Mouse (Mus musculus) retina, postnatal 7 days (tissue): ENCODE results near the gene Mgat1.
"Not testable (repeated sequence)": the region's sequence is repeated elsewhere in the genome, so short reads cannot be mapped to it uniquely, and the experiment has no call there.

Experiments
- DNase-seq: peaks from one replicate; pipeline ENCODE4 v3.0.0-alpha.2; 2012; ENCODE audit warnings: low read depth, low spot score

The Mgat1 gene

DNA sequence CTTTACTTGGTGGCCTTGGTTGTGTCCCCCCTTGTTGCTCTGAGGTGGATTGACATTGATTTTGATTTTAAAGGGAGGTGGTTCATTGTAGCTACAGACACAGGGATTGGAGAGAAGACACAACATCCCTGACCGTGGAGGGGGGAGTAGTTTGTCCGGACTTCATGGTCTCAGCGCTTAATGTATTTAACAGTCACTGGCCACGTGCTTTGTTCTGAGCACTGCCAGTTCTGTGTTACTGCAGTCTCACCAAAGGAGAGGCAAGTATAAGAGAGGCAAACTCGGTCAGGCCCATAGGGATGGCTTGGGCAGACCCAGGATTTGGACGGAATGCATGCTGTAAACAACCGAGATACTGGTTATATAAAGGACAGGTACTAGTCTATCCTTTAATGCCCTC, 20.1 kb downstream of the Mgat1 start:
- DNase-seq = no peak

DNA sequence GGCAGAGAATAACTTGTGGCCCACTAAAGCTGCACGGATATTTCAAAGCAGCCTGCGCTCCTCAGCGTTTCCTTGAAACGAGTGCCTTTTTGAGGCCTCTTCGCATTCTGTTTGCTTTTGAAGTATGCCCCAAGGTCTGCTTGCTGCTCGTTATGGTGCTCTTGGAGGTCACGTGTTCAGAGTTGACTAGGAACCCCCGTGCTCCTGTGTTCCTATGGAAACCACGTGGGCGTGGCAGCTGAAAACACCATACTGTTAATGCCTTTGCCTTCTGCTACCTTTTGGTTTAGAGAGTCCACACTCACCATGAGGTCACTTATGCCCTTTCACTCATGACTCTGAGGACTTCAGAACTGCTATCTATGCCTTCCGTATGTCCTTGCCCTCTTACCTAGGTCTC, 20.6 kb downstream of the Mgat1 start:
- no peak for DNase-seq

DNA sequence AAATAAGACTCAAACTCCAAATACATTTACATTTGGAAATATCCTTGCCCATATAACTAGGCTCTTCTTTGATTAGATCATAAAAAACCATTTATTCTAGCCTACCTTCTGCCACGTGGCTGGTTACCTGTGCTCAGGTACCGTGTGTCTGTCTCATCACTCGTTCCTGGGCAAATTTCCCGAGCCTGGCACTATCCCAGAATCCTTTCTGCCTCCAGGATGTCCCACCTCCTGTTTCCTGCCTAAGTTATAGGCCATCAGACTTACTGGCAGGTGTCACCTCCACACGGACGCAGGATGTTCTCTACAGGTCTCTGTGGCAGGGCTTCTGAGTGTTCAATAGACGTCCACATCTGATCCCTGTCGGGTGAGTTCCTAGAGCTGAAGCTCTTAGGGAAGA, 21.1 kb downstream of the Mgat1 start:
- no peak for DNase-seq

DNA sequence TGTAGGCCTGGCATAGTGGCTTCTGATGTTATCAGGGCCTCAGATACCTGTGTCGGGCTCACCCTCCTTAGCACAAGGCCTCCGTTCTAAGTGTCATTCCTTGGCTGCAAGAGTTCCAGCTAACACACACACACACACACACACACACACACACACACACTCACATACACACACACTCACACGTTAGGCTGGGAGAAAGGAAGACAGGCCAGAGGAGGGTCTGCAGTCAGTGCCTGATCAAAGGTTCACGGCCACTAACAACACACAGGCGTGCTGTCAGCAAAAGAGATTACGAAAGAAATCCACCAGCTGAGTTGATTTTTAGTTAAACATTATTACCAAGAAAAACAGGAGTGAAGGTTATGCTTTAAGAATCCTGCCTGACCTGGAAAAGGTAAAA, 22.7 kb downstream of the Mgat1 start:
- DNase-seq = no peak

DNA sequence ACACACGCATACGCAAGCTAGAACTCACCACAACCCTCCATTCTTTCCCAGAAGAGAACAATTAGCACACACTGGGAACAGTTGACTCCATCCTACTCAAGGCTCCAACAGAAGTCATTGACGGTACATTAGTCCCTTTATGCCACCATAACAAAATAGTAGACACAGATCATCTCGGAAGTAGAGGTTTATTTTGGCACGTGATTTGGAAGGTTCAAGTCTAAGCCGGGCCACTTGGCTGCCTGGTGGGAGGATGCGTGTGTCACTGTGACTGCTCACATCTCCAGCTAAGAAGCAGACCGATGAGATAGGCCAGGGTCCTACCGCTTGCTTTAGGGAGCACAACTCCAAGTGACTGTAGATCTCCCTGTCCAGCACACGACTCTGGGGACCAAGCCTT, 23.3 kb downstream of the Mgat1 start:
- DNase-seq = no peak

DNA sequence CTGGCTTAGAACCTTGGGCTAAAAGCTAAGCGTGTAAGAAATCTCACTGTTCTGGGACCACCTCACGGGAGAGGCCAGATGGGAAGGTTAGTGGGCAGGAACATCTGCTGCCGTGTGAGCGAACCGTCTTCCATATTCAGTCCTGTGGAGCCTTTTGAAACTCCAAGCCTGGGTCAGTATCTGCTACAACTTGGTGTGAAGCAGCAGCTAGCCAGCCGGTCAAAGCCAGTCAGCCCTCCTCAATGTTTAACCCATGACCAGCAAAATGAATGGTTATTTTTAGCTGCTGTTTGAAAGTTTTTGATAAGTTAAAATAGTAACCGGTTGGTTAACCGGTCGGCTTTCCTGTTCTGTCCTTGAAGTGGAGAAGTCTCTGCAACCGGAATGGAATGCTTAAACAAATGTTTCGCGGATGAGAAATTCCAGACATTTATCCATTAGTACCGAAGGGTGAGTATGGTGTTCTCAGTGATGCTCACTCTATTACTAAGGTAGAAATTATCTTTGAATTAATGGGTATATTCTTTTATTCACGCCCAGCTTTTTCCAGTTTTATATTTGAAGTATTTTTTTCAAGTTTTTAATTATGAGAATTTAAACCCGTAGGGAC, 24.1 kb downstream of the Mgat1 start:
- no peak for DNase-seq

DNA sequence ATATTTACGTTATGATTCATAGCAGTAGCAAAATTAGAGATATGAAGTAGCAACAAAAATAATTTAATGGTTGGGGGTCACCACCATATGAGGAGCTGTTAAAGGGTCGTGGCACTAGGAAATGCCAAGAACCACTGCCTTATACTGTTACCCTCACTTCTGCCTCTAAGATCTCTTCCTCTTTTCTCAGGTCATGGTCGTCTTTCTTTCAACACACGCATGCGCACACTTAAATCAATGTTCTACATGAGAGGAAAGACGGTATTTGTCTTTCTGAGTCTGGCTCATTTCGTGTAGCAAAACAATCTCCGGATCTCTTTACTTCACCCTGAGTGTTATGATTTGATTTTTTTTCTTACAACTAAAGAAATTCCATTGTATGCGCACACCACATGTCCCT, 25.8 kb downstream of the Mgat1 start:
- DNase-seq = no peak

DNA sequence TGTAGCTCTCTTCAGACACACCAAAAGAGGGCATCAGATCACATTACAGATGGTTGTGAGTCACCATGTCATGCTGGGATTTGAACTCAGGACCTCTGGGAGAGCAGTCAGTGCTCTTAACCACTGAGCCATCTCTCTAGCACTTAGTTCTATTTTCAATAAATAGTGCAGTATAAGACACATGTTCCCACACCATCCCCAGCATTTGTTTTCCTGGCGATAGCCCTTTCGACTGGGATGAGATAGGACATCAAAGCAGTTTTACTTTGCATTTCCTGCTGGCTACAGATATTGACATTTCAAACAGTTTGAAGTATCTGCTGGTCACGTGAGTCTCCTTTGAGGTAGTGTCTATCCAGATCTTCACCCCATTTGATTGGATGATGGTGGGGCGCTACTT, 26.4 kb downstream of the Mgat1 start:
- no peak for DNase-seq

DNA sequence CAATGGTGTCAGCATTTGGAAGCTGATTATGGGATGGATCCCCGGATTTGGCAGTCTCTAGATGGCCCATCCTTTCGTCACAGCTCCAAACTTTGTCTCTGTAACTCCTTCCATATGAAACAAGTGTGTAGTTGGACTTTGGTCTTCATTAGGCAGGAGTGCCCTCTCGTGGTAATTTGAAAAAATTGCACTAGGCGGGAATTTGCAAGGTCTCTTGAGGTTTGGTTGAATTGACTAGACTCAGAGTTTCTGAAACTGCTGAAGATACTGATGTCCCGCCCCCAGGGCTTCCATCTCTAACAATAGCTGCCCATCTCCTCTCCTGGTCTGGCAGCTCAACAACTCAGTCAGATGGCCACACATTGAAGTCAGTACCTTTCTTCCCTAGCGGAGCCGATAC, 27.3 kb downstream of the Mgat1 start:
- peak; percentile 44 for DNase-seq

DNA sequence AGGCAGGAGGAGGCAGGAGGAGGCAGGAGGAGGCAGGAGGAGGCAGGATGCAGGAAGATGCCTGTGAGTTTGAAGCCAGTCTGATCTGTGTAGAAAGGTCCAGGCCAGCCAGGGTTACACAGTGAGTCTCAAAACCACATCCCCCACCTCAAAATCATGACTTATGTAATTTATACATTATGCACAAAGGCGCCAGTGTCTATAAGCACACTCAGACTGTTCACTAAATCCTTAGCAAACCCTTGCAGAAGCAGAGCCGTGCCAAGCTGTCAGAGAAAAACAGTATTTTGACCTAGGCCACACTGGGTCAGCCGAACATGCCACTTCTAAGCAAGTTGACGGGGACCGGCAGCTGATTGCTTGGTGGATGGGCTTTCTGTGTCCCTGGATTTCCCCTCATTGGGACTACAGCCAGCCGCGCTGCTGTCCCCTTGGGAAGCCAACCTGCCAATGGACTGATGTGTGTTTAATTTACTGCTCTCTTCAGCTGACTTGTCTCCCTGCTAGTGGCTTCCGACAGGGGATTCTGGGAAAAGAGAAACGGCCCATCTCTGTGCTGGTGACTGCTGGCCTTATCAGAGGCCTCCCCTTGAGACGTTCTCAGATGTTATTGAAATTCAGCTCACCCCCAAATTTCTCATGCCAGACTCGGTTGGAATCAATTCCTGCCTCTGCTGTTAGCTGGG, 30.0 kb downstream of the Mgat1 start:
- DNase-seq = no peak

DNA sequence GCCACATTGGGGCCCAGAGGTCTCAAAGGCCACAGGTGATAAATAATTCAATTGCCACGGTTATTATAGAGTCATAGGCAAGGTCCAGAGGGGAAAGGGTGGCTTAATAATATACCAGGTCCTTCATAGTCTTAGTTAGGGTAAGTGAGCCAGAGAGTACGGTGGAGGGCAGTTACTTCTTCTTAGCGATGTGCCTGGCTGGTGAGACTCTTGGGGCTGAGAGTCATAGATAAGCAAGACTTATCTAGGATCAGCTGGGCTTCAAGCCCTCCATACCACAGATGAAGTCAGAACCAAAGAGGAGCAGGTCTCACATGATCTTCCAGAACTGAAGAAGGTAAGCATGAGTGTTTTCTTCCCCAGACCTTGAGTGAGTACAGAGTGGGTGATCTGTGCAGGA, 34.2 kb downstream of the Mgat1 start, which contains the start of gene Olfr1393:
TSS of gene Olfr1393 (plus strand) at position 83 of the 400 bp plus-strand sequence.
- no peak for DNase-seq

DNA sequence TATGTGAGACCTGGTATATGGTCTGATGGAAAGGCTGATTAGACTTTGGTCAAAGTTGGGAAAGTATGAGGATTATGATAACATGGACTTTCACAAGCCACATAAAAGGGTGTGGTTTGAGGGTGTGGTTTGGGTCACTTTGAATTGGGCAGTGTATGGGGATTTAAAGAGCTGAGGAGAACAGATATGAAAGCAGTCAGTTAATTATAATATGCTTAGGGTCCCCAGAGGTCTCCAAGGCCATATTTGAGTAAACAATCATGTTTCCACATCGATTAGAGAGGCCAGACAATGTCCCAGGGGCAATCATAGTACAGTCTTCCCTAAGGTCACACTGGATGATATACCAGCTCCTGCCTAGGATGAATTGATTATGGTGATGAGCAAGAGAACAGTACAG, 41.0 kb downstream of the Mgat1 start, which contains the start of gene Olfr1392:
TSS of gene Olfr1392 (plus strand) at position 301 of the 400 bp plus-strand sequence.
- not testable (repeated sequence) for DNase-seq

DNA sequence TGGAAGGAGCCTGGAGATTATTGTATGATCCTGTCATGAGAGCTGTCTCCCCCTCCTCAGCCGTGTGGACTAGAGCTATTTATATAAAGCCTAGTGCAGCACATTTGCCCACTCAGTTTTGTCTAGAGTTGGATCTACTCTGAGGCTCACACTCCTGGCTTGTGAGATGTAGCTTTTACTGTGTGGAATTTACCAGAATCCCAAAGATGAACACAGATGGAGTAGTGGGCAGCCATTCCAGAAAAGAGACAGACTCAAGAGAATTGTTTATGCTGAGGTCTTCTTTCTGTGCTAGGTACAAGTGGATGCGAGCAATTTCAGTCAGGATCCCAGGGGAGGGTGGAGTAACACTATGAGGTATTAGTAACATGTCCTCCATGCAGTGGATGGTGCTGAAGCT, 43.3 kb downstream of the Mgat1 start:
- no peak for DNase-seq

DNA sequence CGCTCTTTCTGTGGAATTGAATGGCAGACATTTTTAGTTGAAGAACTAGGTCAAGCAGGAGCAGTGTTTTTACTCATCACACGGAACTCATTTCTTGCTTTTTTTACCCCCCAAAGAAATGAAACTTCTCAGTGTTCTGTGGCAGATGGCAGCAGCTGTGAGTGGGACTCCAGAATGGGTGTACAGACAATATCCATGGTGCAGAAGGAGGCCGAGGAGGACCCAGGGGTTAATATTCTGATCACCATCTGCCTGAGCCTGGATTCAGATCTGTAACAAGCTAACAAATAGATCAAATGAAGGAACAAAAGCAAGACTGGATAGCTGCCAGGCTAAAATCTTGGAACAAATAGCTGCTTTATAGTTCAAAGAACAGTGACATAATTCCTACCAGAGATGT, 48.8 kb downstream of the Mgat1 start:
- no peak for DNase-seq

DNA sequence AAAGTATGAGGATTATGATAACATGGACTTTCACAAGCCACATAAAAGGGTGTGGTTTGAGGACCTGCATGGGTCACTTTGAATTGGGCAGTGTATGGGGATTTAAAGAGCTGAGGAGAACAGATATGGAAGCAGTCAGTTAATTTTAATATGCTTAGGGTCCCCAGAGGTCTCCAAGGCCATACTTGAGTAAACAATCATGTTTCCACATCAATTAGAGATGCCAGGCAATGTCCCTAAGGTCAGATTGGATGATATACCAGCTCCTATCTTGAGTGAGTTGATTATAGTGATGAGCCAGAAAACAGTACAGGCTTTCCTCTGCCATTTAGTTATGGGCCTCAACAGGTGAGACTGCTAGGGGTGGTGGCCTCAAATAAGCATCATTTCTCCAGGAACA, 60.5 kb downstream of the Mgat1 start, which contains the start of gene Olfr10:
TSS of gene Olfr10 (plus strand) at position 301 of the 400 bp plus-strand sequence.
- DNase-seq = no peak

DNA sequence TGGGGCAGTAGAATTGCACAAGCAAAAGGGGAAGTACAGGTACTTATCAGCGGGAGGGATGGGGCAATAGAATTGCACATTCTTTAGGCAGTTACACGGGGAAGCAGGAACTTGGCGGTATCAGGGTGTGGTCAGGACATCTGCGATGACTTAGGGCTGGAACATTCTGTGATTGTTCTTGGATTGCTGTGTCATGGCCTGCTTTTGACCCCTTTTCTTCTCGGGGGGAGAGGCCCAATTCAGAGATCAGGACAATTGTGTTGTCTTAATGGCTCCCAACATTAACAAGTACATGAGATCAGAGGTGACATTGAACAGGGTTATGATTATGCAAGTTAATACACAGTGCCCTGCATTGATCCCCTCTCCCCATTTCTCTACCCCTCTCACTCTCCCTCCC, 64.6 kb downstream of the Mgat1 start:
- DNase-seq = not testable (repeated sequence)
